Mouse (Mus musculus) heart, adult 2 months (tissue): ENCODE data around the gene Stard8. TPM values are rescaled to one million over a fixed set of nuclear protein-coding genes. Genes with fewer than 3 reads are reported as not detected.
"Not testable (repeated sequence)": the region's sequence is repeated elsewhere in the genome, so short reads cannot be mapped to it uniquely, and the experiment has no call there.

Experiments used
- DNase-seq, 2 experiments: peaks; one replicate each; pipeline ENCODE4 v3.0.0; 2021
- H3K27ac ChIP-seq: fragments of 200-600 bp; 2 replicates; pipeline ENCODE4 v1.8.1; 2022
- H3K27me3 ChIP-seq: fragments of 200-500 bp; 2 replicates; pipeline ENCODE4 v1.6.1; 2012; ENCODE audit warnings: mild to moderate bottlenecking, low read length, inconsistent platforms, mixed read lengths; ENCODE audit not compliant: control insufficient read depth, insufficient read depth
- H3K36me3 ChIP-seq: fragments of 200-500 bp; 2 replicates; pipeline ENCODE4 v1.6.1; 2012; ENCODE audit warnings: low read length, inconsistent platforms; ENCODE audit not compliant: control insufficient read depth, insufficient read depth
- H3K4me1 ChIP-seq: fragments of 200-500 bp; 2 replicates; pipeline ENCODE4 v1.6.1; 2011; ENCODE audit warnings: low read length; ENCODE audit not compliant: control insufficient read depth, insufficient read depth
- H3K4me3 ChIP-seq: fragments of 200-600 bp; 2 replicates; pipeline ENCODE4 v1.8.1; 2022
- H3K79me2 ChIP-seq: fragments of 200-500 bp; replicated peaks from 2 replicates; pipeline ENCODE4 v1.6.1; 2012; ENCODE audit warnings: mild to moderate bottlenecking, inconsistent platforms, low read length, moderate library complexity, mixed read lengths; ENCODE audit not compliant: control insufficient read depth, insufficient read depth
- H3K9ac ChIP-seq: fragments of 200-500 bp; 2 replicates; pipeline ENCODE4 v1.6.1; 2012; ENCODE audit warnings: low read depth, mild to moderate bottlenecking, control low read depth, inconsistent platforms, low read length, mixed read lengths
- CTCF ChIP-seq: fragments of 200-600 bp; IDR thresholded peaks from 2 replicates; pipeline ENCODE4 v1.8.1; 2022; ENCODE audit warnings: antibody characterized with exemption, mild to moderate bottlenecking, moderate library complexity
- EP300 ChIP-seq: fragments of 200-500 bp; IDR thresholded peaks from 2 replicates; pipeline ENCODE4 v1.6.1; 2011; ENCODE audit warnings: low read depth, low read length, control low read depth; ENCODE audit not compliant: insufficient read depth
- POLR2A ChIP-seq: fragments of 200-500 bp; IDR thresholded peaks from 2 replicates; pipeline ENCODE4 v1.6.1; 2011; ENCODE audit warnings: mild to moderate bottlenecking, low read depth, low read length, control low read depth; ENCODE audit not compliant: insufficient read depth
- WGBS: fragments of 180-500 bp; shearing (Covaris S2); methylation state at CpG from one replicate; pipeline ENCODE4 v1.1.7; 2018; 5-methylcytosine and 5-hydroxymethylcytosine counted together
- intact Hi-C: fragments of 180-260 bp; cut with DNase I; formaldehyde crosslinking; loops from one replicate; pipeline ENCODE4 v1.15.1; 2025
- polyA plus RNA-seq: library from polyadenylated mRNA; depleted of rRNA; stranded (reverse); fragments of >200 nt; gene quantifications from 2 replicates; pipeline ENCODE4 v1.2.3, GENCODE M21; 2012
- total RNA-seq, 2 experiments: library from RNA; stranded (reverse); gene quantifications; 2 replicates each; pipeline ENCODE4 v1.2.3; 2021

Stard8 gene
- total and polyA plus RNA-seq, 3 experiments = 29.2 to 36.2 (median 32.3) TPM

DNA sequence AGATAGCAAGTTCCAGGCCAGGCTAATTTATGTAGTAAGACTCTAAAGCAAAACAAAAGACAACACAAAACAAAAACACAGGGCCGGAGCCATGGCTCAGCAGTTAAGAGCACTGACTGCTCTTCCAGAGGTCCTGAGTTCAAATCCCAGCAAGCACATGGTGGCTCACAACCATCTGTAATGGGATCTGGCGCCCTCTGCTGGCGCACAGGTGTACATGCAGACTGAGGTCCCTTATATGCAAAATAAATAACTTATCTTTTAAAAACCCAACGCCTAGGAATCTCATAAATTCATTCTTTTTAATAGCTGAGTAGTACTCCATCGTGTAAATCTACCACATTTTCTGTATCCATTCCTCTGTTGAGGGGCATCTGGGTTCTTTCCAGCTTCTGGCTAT lies 16.4 kb upstream of the Stard8 start:
- 59% methylated on average over 5 of the region's 5 CpGs for WGBS
- H3K9ac ChIP-seq, intact Hi-C loops: not testable (repeated sequence)

DNA sequence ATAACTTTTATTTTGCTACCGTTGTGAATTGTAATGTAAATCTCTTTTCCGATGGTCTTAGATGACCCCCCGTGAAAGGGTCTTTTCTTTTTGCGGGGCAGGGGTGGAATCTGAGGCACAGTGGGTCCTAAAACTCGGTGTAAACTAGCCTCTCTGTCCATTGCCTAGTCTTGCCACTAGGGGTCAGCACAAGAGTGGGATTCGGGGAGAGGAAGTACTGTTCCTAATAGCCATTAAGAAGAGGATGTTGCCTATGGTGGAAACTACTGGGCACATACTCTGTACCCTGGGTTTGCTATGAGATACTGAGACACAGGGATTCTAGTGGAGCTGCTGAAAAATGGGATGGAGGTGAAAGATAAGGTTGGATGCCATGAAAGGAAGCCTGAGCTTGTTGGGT lies 13.5 kb upstream of the Stard8 start:
- intact Hi-C loops = loop anchor here (1.0 to 2.0 kb wide), 2 partner anchors 68 to 119 kb away; no protein-coding TSS in a partner anchor
- Histone ChIP-seq H3K4me1 (peaks cover 4% of the 10 kb centered on the region), H3K27ac (no peak overlapping the region), H3K79me2 (no peaks in the 10 kb centered on the region), H3K27me3 (no peaks in the 10 kb centered on the region), H3K4me3 (no peak overlapping the region), H3K36me3 (no peaks in the 10 kb centered on the region), H3K9ac (no peak overlapping the region)
- peak; percentile 43 to 65 for DNase-seq
- TF ChIP-seq EP300 (peak; percentile 78; the same call in 1 of the 2 replicates), CTCF (peak; percentile 90), POLR2A (no peak)
- WGBS = 32% methylated on average over 6 of the region's 6 CpGs

More for the DNA sequence above, 16.4 kb upstream of the Stard8 start:
- not testable (repeated sequence) for H3K4me1 ChIP-seq, H3K4me3 ChIP-seq, H3K79me2 ChIP-seq, H3K27ac ChIP-seq, DNase-seq, H3K36me3 ChIP-seq, H3K27me3 ChIP-seq
- peak; percentile 69 for TF ChIP-seq CTCF

DNA sequence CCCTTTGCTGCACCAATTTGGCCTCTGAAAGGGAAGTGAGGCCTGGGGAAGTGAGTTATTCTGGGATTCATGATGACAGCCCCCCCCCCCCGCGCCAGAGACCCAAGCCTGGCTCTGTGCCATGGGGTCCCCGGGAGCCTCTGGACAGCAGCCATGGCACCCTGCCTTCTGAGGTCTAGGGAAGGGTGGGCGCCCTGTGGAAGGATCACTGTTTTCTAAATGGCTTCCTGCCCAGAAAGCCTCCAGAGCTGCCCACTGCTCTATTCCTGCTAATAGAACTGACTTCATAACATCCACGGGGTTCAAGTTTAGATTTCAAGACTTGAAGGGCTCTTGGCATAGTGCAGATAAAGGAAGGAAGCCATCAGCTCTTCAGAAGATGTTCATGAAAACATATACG lies 983 bp upstream of the Stard8 start:
- Histone ChIP-seq H3K9ac (no peak overlapping the region), H3K4me3 (no peak overlapping the region), H3K27me3 (no peaks in the 10 kb centered on the region), H3K4me1 (peaks cover 7% of the 10 kb centered on the region), H3K36me3 (no peaks in the 10 kb centered on the region), H3K79me2 (no peaks in the 10 kb centered on the region), H3K27ac (no peak overlapping the region)
- no peak for DNase-seq
- intact Hi-C loops = no loop called here
- 32% methylated on average over 6 of the region's 6 CpGs for WGBS
- TF ChIP-seq CTCF = no peak
- no peak for TF ChIP-seq POLR2A
- no peak for TF ChIP-seq EP300

DNA sequence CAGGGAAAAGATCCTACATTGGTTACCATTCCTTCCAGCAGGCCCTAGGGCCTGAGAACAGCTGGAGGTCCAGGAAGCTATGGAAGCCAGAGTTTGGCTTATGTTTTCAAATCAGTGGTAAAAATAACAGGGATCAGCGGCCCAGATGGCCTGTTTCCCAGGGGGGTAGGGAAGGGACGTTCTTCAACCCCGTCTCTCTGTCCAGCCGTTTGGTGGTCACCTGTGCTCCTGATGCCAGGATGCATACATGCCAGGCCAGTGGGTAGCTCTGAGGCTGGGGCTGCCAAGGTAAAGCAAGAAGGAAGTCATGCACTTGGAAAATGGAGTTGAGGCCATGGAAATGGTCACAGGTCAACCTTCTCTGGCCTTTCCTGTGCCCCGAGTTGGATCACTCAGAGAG lies 7.5 kb downstream of the Stard8 start:
- no peak for DNase-seq
- no peak overlapping the region for H3K4me3 ChIP-seq
- no peak for TF ChIP-seq EP300
- no peak for TF ChIP-seq CTCF
- no peak for TF ChIP-seq POLR2A
- intact Hi-C loops = loop anchor here (2.0 kb wide), 1 partner anchor 54 kb away; no protein-coding TSS in a partner anchor
- no peak overlapping the region for H3K9ac ChIP-seq
- H3K36me3 ChIP-seq = no peaks in the 10 kb centered on the region
- no peaks in the 10 kb centered on the region for H3K27me3 ChIP-seq
- H3K27ac ChIP-seq = peak overlapping the region; percentile 20; the same call in 1 of the 2 replicates
- H3K4me1 ChIP-seq = no peaks in the 10 kb centered on the region; the same call in 1 of the 2 replicates
- H3K79me2 ChIP-seq = no peaks in the 10 kb centered on the region
- 64% methylated on average over 5 of the region's 5 CpGs for WGBS

DNA sequence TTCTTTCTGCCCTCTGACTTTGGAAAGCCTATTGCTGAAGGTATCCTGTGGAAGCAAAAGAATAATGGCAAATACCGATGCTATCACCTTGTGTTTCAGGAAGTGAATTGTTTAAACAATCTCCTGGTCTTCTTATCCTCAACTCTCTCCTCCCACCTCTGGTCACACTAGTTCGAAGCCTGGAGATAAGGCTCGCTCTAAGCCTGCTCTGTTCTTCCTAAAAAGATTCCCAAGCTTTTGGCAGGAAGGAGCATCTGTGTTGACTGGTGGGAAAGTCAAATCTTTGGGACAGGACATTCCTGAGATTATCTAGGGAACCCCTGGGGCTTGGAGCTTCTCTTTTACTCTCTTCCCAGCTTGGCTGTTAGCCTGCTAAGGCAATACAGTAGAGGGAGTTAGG lies 8.2 kb downstream of the Stard8 start:
- H3K4me1 ChIP-seq = no peaks in the 10 kb centered on the region; the same call in 1 of the 2 replicates
- no peaks in the 10 kb centered on the region for H3K36me3 ChIP-seq
- WGBS = 34% methylated on average over 3 of the region's 3 CpGs
- intact Hi-C loops = loop anchor here (2.0 kb wide), 1 partner anchor 54 kb away; no protein-coding TSS in a partner anchor
- no peak for DNase-seq
- H3K4me3 ChIP-seq = no peak overlapping the region
- H3K27ac ChIP-seq = peak overlapping the region; percentile 33
- H3K79me2 ChIP-seq = no peaks in the 10 kb centered on the region
- H3K9ac ChIP-seq = no peak overlapping the region
- H3K27me3 ChIP-seq = no peaks in the 10 kb centered on the region
- TF ChIP-seq POLR2A (no peak), EP300 (no peak), CTCF (no peak)

DNA sequence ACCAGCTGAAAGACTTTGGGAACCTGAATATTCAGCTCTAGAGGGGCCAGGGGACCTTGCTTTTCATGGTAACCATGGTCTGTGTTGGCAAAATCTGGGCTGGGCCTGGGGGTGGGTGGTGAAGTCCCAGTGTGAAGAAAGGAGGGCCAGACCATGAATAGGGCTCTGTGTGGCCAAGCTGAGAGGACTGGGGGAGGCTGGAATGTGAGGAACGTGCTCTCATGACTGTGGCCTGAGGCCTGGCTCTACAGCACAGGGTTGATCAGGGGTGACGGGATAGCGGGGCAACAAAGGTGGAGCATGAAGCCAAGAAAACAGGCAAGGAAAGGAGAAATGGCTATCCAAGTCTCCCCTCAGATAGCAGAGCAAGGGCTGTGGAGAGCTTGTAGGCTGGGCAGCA lies 9.4 kb downstream of the Stard8 start:
- TF ChIP-seq CTCF (no peak), POLR2A (no peak), EP300 (no peak)
- Histone ChIP-seq H3K79me2 (no peaks in the 10 kb centered on the region), H3K4me1 (peaks cover 4% of the 10 kb centered on the region), H3K27ac (no peak overlapping the region), H3K9ac (no peak overlapping the region), H3K27me3 (no peaks in the 10 kb centered on the region), H3K36me3 (no peaks in the 10 kb centered on the region), H3K4me3 (no peak overlapping the region)
- WGBS = 54% methylated on average over 3 of the region's 3 CpGs
- intact Hi-C loops = no loop called here
- DNase-seq = no peak
